Mouse (Mus musculus) gastrocnemius, postnatal 14 days (tissue): Measurements from ENCODE around the gene Mgat4c. TPM values are rescaled to one million over a fixed set of nuclear protein-coding genes. Genes with fewer than 3 reads are reported as not detected.

Experiments used
- DNase-seq: peaks from one replicate; pipeline ENCODE4 v3.0.0; 2021; ENCODE audit warnings: mixed read lengths
- intact Hi-C: fragments of 180-260 bp; cut with DNase I; formaldehyde crosslinking; loops from one replicate; pipeline ENCODE4 v1.15.1; 2025; ENCODE audit warnings: low total_unique reads
- total RNA-seq, 2 experiments: library from RNA; stranded (reverse); gene quantifications; 2 replicates each; pipeline ENCODE4 v1.2.3; 2021

Mgat4c gene
- total RNA-seq, 2 experiments from 2014 or later = not detected

- DNase-seq = no peak
- intact Hi-C loops = no loop called here
These were observed 393.5 kb downstream of the Mgat4c start for GRCm38 (mm10) chr10:102074541-102075398.

GRCm38 (mm10) chr10:102123153-102123552 is 441.9 kb downstream of the Mgat4c start:
- no peak for DNase-seq
- intact Hi-C loops = no loop called here

GRCm38 (mm10) chr10:102127340-102127739 is 446.1 kb downstream of the Mgat4c start:
- no peak for DNase-seq
- intact Hi-C loops = no loop called here

GRCm38 (mm10) chr10:102154865-102155264 is 473.6 kb downstream of the Mgat4c start:
- intact Hi-C loops = no loop called here

GRCm38 (mm10) chr10:102155853-102156252 is 474.6 kb downstream of the Mgat4c start:
- intact Hi-C loops = no loop called here

More at GRCm38 (mm10) chr10:102154865-102155264, 473.6 kb downstream of the Mgat4c start:
- no peak for DNase-seq

GRCm38 (mm10) chr10:102158809-102159208 is 477.5 kb downstream of the Mgat4c start:
- DNase-seq = no peak
- intact Hi-C loops = no loop called here

More at GRCm38 (mm10) chr10:102155853-102156252, 474.6 kb downstream of the Mgat4c start:
- no peak for DNase-seq

GRCm38 (mm10) chr10:102184726-102185125 is 503.4 kb downstream of the Mgat4c start:
- intact Hi-C loops = no loop called here
- no peak for DNase-seq

GRCm38 (mm10) chr10:102191646-102192045 is 510.4 kb downstream of the Mgat4c start:
- intact Hi-C loops = no loop called here
- DNase-seq = no peak

- DNase-seq = no peak
- intact Hi-C loops = no loop called here
These were observed 515.6 kb downstream of the Mgat4c start for GRCm38 (mm10) chr10:102196850-102197249.

- intact Hi-C loops = no loop called here
- no peak for DNase-seq
These were observed 557.4 kb downstream of the Mgat4c start for GRCm38 (mm10) chr10:102238558-102239211.

- intact Hi-C loops = no loop called here
- no peak for DNase-seq
These were observed 562.6 kb downstream of the Mgat4c start for GRCm38 (mm10) chr10:102243897-102244296.

- intact Hi-C loops = no loop called here
- no peak for DNase-seq
These were observed 563.3 kb downstream of the Mgat4c start for GRCm38 (mm10) chr10:102244601-102245000.

GRCm38 (mm10) chr10:102245269-102245668 is 564.0 kb downstream of the Mgat4c start:
- intact Hi-C loops = no loop called here
- DNase-seq = no peak

- intact Hi-C loops = no loop called here
- no peak for DNase-seq
These were observed 627.7 kb downstream of the Mgat4c start for GRCm38 (mm10) chr10:102308892-102309479.

GRCm38 (mm10) chr10:102365685-102366381 is 684.5 kb downstream of the Mgat4c start:
- intact Hi-C loops = no loop called here
- DNase-seq = no peak

- intact Hi-C loops = no loop called here
- DNase-seq = no peak
These were observed 689.3 kb downstream of the Mgat4c start for GRCm38 (mm10) chr10:102370576-102370975.

- intact Hi-C loops = no loop called here
- no peak for DNase-seq
These were observed 690.8 kb downstream of the Mgat4c start for GRCm38 (mm10) chr10:102372111-102372510.

GRCm38 (mm10) chr10:102374061-102374460 is 692.8 kb downstream of the Mgat4c start:
- intact Hi-C loops = no loop called here

GRCm38 (mm10) chr10:102377377-102377776 is 696.1 kb downstream of the Mgat4c start:
- intact Hi-C loops = no loop called here
- no peak for DNase-seq

More at GRCm38 (mm10) chr10:102374061-102374460, 692.8 kb downstream of the Mgat4c start:
- DNase-seq = no peak

- no peak for DNase-seq
- intact Hi-C loops = no loop called here
These were observed 707.9 kb downstream of the Mgat4c start for GRCm38 (mm10) chr10:102389223-102389622.
